Mouse (Mus musculus): ENCODE data around the gene Ech1.
A peak's percentile ranks its signal among the peaks of the same experiment; 100 is the strongest.

Gene Ech1

GRCm38 (mm10) chr7:28865481-28866300, 40.7 kb downstream of the Ech1 start:
- DNase-seq: peak; percentile 78

- DNase-seq: no peak
Measured at GRCm38 (mm10) chr7:28866769-28867507, 41.9 kb downstream of the Ech1 start.

- DNase-seq: peak; percentile 45
Measured at GRCm38 (mm10) chr7:28867508-28868340, 42.7 kb downstream of the Ech1 start.

GRCm38 (mm10) chr7:28870901-28871664, 46.1 kb downstream of the Ech1 start:
- no peak for DNase-seq

- no peak for DNase-seq
Measured at GRCm38 (mm10) chr7:28874565-28874964, 49.5 kb downstream of the Ech1 start.

- DNase-seq: no peak
Measured at GRCm38 (mm10) chr7:28876099-28876498, 51.1 kb downstream of the Ech1 start.

- no peak for DNase-seq
Measured at GRCm38 (mm10) chr7:28877155-28877554, 52.1 kb downstream of the Ech1 start.

GRCm38 (mm10) chr7:28877856-28878255, 52.8 kb downstream of the Ech1 start:
- DNase-seq: no peak

GRCm38 (mm10) chr7:28879606-28880005, 54.6 kb downstream of the Ech1 start:
- no peak for DNase-seq

GRCm38 (mm10) chr7:28880554-28880953, 55.5 kb downstream of the Ech1 start:
- no peak for DNase-seq

GRCm38 (mm10) chr7:28881199-28881598, 56.2 kb downstream of the Ech1 start, which contains the start of gene Capn12:
Gene Capn12, plus strand, starts transcription at chr7:28881422.
- DNase-seq: no peak
